Mouse (Mus musculus) midbrain, postnatal 0 days (tissue): ENCODE data around the gene Napepld. TPM values are rescaled to one million over a fixed set of nuclear protein-coding genes. Genes with fewer than 3 reads are reported as not detected.

Source experiments
- ATAC-seq: fragments of 200-750 bp; cut with Nextera tagmentation; 2 replicates; pipeline ENCODE4 v1.8.0; 2017; ENCODE audit warnings: moderate number of reproducible peaks, mild to moderate bottlenecking, moderate TSS enrichment, moderate library complexity; ENCODE audit not compliant: low FRiP score
- DNase-seq: peaks from one replicate; pipeline ENCODE4 v3.0.0-alpha.2; 2015; ENCODE audit warnings: low spot score
- H3K27ac ChIP-seq: fragments of 300-500 bp; sonication (generic); 2 replicates; pipeline ENCODE4 v1.5.1; 2014; ENCODE audit warnings: low read depth, mild to moderate bottlenecking, low read length, mixed read lengths
- H3K27me3 ChIP-seq: fragments of 300-500 bp; sonication (generic); 2 replicates; pipeline ENCODE4 v1.6.1; 2014; ENCODE audit warnings: low read length, control low read depth, mixed read lengths; ENCODE audit not compliant: insufficient read depth
- H3K36me3 ChIP-seq: fragments of 300-500 bp; sonication (generic); 2 replicates; pipeline ENCODE4 v1.6.1; 2014; ENCODE audit warnings: low read length, control low read depth, mixed read lengths; ENCODE audit not compliant: insufficient read depth
- H3K4me1 ChIP-seq: fragments of 300-500 bp; sonication (generic); 2 replicates; pipeline ENCODE4 v1.6.1; 2014; ENCODE audit warnings: mild to moderate bottlenecking, control low read depth, antibody characterized with exemption, low read length, mixed read lengths; ENCODE audit not compliant: insufficient read depth
- H3K4me2 ChIP-seq: fragments of 300-500 bp; sonication (generic); 2 replicates; pipeline ENCODE4 v1.6.1; 2014; ENCODE audit warnings: low read depth, mild to moderate bottlenecking, low read length, mixed read lengths; ENCODE audit not compliant: poor library complexity, severe bottlenecking
- H3K4me3 ChIP-seq: fragments of 300-500 bp; sonication (generic); 2 replicates; pipeline ENCODE4 v1.5.1; 2014; ENCODE audit warnings: low read depth, mild to moderate bottlenecking, low read length, moderate library complexity
- H3K9ac ChIP-seq: fragments of 300-500 bp; sonication (generic); replicated peaks from 2 replicates; pipeline ENCODE4 v1.6.1; 2014; ENCODE audit warnings: mild to moderate bottlenecking, low read length, moderate library complexity, mixed read lengths; ENCODE audit not compliant: poor library complexity, severe bottlenecking
- H3K9me3 ChIP-seq: fragments of 300-500 bp; sonication (generic); 2 replicates; pipeline ENCODE4 v1.6.1; 2016; ENCODE audit warnings: low read length, control low read depth
- CTCF ChIP-seq: IDR thresholded peaks from 2 replicates; pipeline ENCODE4 v1.5.1; 2016; ENCODE audit warnings: antibody characterized with exemption, mild to moderate bottlenecking
- WGBS: fragments of 180-500 bp; shearing (Covaris S2); extraction: QIAGEN DNeasy Blood & Tissue Kit; methylation state at CpG from one replicate; pipeline ENCODE4 v1.1.7; 2014; 5-methylcytosine and 5-hydroxymethylcytosine counted together
- polyA plus RNA-seq: library from polyadenylated mRNA; unstranded; fragments of >200 nt; fragmentation: Nextera tagmentation; extraction: Ambion mirVana; gene quantifications from 2 replicates; pipeline ENCODE4 v1.2.1, GENCODE M21; 2015
- total RNA-seq: library from RNA; depleted of rRNA; stranded (reverse); fragments of >200 nt; gene quantifications from 2 replicates; pipeline ENCODE4 v1.2.3, GENCODE M21; 2014

Gene Napepld
- total and polyA plus RNA-seq, 2 experiments from 2014 or later, result 1.4 to 4.1 TPM

- H3K27me3 ChIP-seq, result no peaks in the 10 kb centered on the region
- H3K4me1 ChIP-seq, result no peaks in the 10 kb centered on the region
- no peak overlapping the region for H3K9ac ChIP-seq
- no peak overlapping the region for H3K4me3 ChIP-seq
- no peak for TF ChIP-seq CTCF
- no peak for ATAC-seq
- no peak overlapping the region for H3K27ac ChIP-seq
- H3K36me3 ChIP-seq, result no peaks in the 10 kb centered on the region
- no peak overlapping the region for H3K4me2 ChIP-seq
- 89% methylated on average over 3 of the region's 3 CpGs for WGBS
- no peaks in the 10 kb centered on the region for H3K9me3 ChIP-seq
- no peak for DNase-seq
These were observed 7.8 kb downstream of the Napepld start for GRCm38 (mm10) chr5:21693372-21693870.

DNA sequence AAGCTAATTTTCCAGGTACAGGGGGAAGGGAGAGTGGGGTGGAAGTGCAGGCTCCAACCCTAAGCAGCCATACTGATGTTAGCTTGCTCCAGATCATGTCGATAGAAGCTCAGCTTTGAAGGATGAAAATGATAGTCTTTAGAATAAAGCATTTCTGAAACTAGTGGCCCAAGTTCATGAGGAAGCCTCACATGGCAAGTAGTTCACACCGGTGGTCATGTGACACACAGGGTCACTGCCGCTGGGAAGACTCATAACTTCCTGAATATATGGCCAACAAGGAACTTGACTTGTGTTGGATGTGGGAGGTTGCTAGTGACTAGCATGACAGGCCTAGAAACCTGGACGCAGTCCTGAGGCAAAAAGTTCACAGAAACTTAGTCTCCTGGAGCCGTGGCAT lies 9.0 kb downstream of the Napepld start:
- no peak for TF ChIP-seq CTCF
- no peak overlapping the region for H3K4me2 ChIP-seq
- WGBS, result 96% methylated on average over 5 of the region's 5 CpGs
- H3K9ac ChIP-seq, result no peak overlapping the region
- H3K27me3 ChIP-seq, result no peaks in the 10 kb centered on the region
- ATAC-seq (no peak), DNase-seq (no peak)
- H3K9me3 ChIP-seq, result no peaks in the 10 kb centered on the region
- no peak overlapping the region for H3K27ac ChIP-seq
- no peaks in the 10 kb centered on the region for H3K4me1 ChIP-seq
- H3K36me3 ChIP-seq, result no peaks in the 10 kb centered on the region
- no peak overlapping the region for H3K4me3 ChIP-seq

DNA sequence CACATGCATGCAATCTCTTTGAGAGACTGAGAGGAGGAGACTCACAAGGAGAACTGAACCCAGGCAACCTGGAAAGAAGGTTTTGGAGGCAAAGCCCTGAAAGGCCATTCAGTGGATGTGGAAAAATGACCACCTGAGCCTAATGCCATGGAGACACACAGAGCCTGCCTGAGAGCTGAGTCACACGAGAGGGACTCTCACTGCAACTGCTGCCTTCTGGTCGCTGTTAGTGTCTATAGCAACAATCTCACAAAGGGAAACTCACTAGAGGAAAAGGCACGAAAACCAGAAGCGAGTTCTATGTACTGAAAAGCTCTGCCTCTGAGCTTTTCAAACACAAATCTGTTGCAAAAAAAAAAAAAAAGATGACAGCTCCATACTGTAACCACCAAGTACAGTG lies 14.2 kb downstream of the Napepld start:
- 54% methylated on average over 4 of the region's 4 CpGs for WGBS
- H3K9me3 ChIP-seq, result no peaks in the 10 kb centered on the region
- H3K4me1 ChIP-seq, result no peaks in the 10 kb centered on the region
- H3K36me3 ChIP-seq, result no peaks in the 10 kb centered on the region; the same call in 1 of the 2 replicates
- no peak overlapping the region for H3K27ac ChIP-seq
- DNase-seq, result no peak
- H3K4me2 ChIP-seq, result no peak overlapping the region
- TF ChIP-seq CTCF, result no peak
- ATAC-seq, result no peak
- no peak overlapping the region for H3K9ac ChIP-seq
- no peaks in the 10 kb centered on the region for H3K27me3 ChIP-seq
- H3K4me3 ChIP-seq, result no peak overlapping the region

DNA sequence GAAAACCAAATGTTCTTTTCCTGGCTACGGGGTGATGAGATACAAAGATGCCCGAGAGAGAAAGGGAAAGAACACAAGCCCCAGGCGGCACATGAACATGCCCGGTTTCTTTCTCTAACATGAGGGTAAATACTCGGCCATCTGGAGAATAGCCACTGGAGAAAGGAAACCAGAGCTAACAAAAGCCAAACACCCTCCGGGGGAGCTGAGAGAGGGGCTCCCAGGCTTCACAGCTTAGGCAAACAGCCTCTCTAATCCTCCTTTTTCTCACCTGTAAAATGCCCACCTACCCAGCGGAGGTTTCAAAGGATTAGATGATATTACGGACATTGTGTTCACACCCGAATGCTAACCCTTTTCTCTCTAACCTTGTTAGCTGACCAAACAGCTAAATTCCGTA lies 16.2 kb downstream of the Napepld start:
- H3K4me3 ChIP-seq, result no peak overlapping the region
- H3K36me3 ChIP-seq, result no peaks in the 10 kb centered on the region; the same call in 1 of the 2 replicates
- H3K9me3 ChIP-seq, result no peaks in the 10 kb centered on the region
- 73% methylated on average over 10 of the region's 10 CpGs for WGBS
- no peak for TF ChIP-seq CTCF
- H3K27ac ChIP-seq, result no peak overlapping the region
- H3K9ac ChIP-seq, result no peak overlapping the region
- DNase-seq (no peak), ATAC-seq (no peak)
- H3K27me3 ChIP-seq, result no peaks in the 10 kb centered on the region
- H3K4me2 ChIP-seq, result no peak overlapping the region
- no peaks in the 10 kb centered on the region for H3K4me1 ChIP-seq

- TF ChIP-seq CTCF, result no peak
- ATAC-seq, result no peak
- Histone ChIP-seq H3K27me3 (no peaks in the 10 kb centered on the region), H3K4me2 (no peak overlapping the region), H3K4me1 (no peaks in the 10 kb centered on the region), H3K27ac (no peak overlapping the region), H3K4me3 (no peak overlapping the region), H3K9ac (no peak overlapping the region), H3K36me3 (no peaks in the 10 kb centered on the region; the same call in 1 of the 2 replicates), H3K9me3 (no peaks in the 10 kb centered on the region)
- no peak for DNase-seq
- WGBS, result 93% methylated on average over 9 of the region's 9 CpGs
These were observed 17.4 kb downstream of the Napepld start for GRCm38 (mm10) chr5:21683811-21684210.

DNA sequence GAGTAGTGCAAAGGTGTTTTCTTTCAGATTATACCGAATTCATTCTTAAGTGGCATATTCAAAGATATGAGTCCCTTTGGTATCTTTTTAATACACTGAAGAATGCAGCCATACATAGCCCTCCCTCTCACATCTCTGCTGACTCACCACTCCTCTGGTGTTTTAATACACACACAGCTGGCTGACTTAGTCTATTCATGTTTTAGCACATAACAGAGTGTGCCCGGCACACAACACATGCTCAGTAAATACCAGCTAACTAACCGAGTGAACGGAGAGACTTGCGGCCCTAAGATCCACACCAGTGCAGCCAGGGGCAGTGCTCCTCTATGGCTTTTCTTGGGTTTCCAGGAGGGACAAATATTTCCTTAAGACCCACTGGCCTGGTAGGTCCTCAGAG lies 20.3 kb downstream of the Napepld start:
- ATAC-seq, result no peak
- no peak for TF ChIP-seq CTCF
- Histone ChIP-seq H3K4me1 (no peaks in the 10 kb centered on the region), H3K9me3 (no peaks in the 10 kb centered on the region), H3K27me3 (no peaks in the 10 kb centered on the region), H3K36me3 (no peaks in the 10 kb centered on the region; the same call in 1 of the 2 replicates), H3K4me2 (no peak overlapping the region), H3K27ac (no peak overlapping the region), H3K4me3 (no peak overlapping the region), H3K9ac (no peak overlapping the region)
- WGBS, result 81% methylated on average over 5 of the region's 5 CpGs
- no peak for DNase-seq
